Mouse (Mus musculus): ENCODE measurements around the gene Hmgn5. TPM values are rescaled to one million over a fixed set of nuclear protein-coding genes. Genes with fewer than 3 reads are reported as not detected.

The Hmgn5 gene
- total RNA-seq (2021): 1 to 10 TPM; 9.0 to 9.6 TPM
- long read RNA-seq, transcript Hmgn5-201 (6 exons, 1,934 nt): major isoform, 24 of 24 reads
- long read RNA-seq, partial matches to known transcripts: 0 of 24 reads
- long read RNA-seq, other reads (novel, unspliced or antisense): 0 of 24 reads

- DNase-seq (ENCODE audit: low spot score in 2 of 2): peak; percentile 84 to 95
Measured at GRCm38 (mm10) chrX:109013283-109013682, at the start of gene Hmgn5. Gene Hmgn5, minus strand, starts transcription at chrX:109013404.

GRCm38 (mm10) chrX:109047773-109048172 lies 34.6 kb upstream of the Hmgn5 start:
- DNase-seq (ENCODE audit: low spot score in 2 of 2): no peak

- no peak for DNase-seq (ENCODE audit: low spot score in 2 of 2)
Measured at GRCm38 (mm10) chrX:109026224-109026623, 13.0 kb upstream of the Hmgn5 start.

GRCm38 (mm10) chrX:109020858-109021257 lies 7.7 kb upstream of the Hmgn5 start:
- no peak for DNase-seq (ENCODE audit: low spot score in 2 of 2)

- no peak for DNase-seq (ENCODE audit: low spot score in 2 of 2)
Measured at GRCm38 (mm10) chrX:109014166-109014565, 962 bp upstream of the Hmgn5 start.

GRCm38 (mm10) chrX:109013686-109014085 lies 482 bp upstream of the Hmgn5 start:
- peak in 1 of 2 experiments; percentile 33 for DNase-seq (ENCODE audit: low spot score in 2 of 2)

GRCm38 (mm10) chrX:109012371-109013031 lies 703 bp downstream of the Hmgn5 start:
- DNase-seq (ENCODE audit: low spot score in 2 of 2): peak; percentile 13 to 52

- peak in 1 of 2 experiments; percentile 2 for DNase-seq (ENCODE audit: low spot score in 2 of 2)
Measured at GRCm38 (mm10) chrX:109011611-109012185, 1.5 kb downstream of the Hmgn5 start.

GRCm38 (mm10) chrX:109001277-109001676 lies 11.9 kb downstream of the Hmgn5 start:
- DNase-seq (ENCODE audit: low spot score in 2 of 2): no peak

Other genes starting within 250 kb of the Hmgn5 start
- 10 to 100 TPM; 11.1 to 12.9 TPM for gene Brwd3, start 179.0 kb downstream of the Hmgn5 start, total RNA-seq (2021)
- gene Sh3bgrl, start 82.0 kb upstream of the Hmgn5 start, total RNA-seq (2021): 10 to 100 TPM; 73.8 to 81.1 TPM
- not detected for gene Gm6377, start 183.4 kb upstream of the Hmgn5 start, total RNA-seq (2021)

Data from layer of hippocampus, adult 18-20 months (tissue).